Mouse (Mus musculus): ENCODE data around the gene Tnik.
A peak's percentile ranks its signal among the peaks of the same experiment; 100 is the strongest.

Gene Tnik

GRCm38 (mm10) chr3:28457517-28457916, 194.5 kb downstream of the Tnik start:
- no peak for DNase-seq (ENCODE audit: extremely low read depth, low read depth, low spot score)

- no peak for DNase-seq (ENCODE audit: extremely low read depth, low read depth, low spot score)
Observed at GRCm38 (mm10) chr3:28466688-28467087, 203.7 kb downstream of the Tnik start.

- DNase-seq (ENCODE audit: extremely low read depth, low read depth, low spot score): no peak
Observed at GRCm38 (mm10) chr3:28467148-28467754, 204.2 kb downstream of the Tnik start.

- peak; percentile 71 for DNase-seq (ENCODE audit: extremely low read depth, low read depth, low spot score)
Observed at GRCm38 (mm10) chr3:28467871-28468285, 204.9 kb downstream of the Tnik start.

- no peak for DNase-seq (ENCODE audit: extremely low read depth, low read depth, low spot score)
Observed at GRCm38 (mm10) chr3:28473439-28473838, 210.4 kb downstream of the Tnik start.

GRCm38 (mm10) chr3:28477373-28477772, 214.4 kb downstream of the Tnik start:
- no peak for DNase-seq (ENCODE audit: extremely low read depth, low read depth, low spot score)

- DNase-seq (ENCODE audit: extremely low read depth, low read depth, low spot score): no peak
Observed at GRCm38 (mm10) chr3:28485716-28486115, 222.7 kb downstream of the Tnik start.

GRCm38 (mm10) chr3:28487418-28487817, 224.4 kb downstream of the Tnik start:
- DNase-seq (ENCODE audit: extremely low read depth, low read depth, low spot score): no peak

GRCm38 (mm10) chr3:28491085-28492041, 228.3 kb downstream of the Tnik start:
- DNase-seq (ENCODE audit: extremely low read depth, low read depth, low spot score): no peak

GRCm38 (mm10) chr3:28496806-28497502, 233.9 kb downstream of the Tnik start:
- peak; percentile 3 for DNase-seq (ENCODE audit: extremely low read depth, low read depth, low spot score)

- DNase-seq (ENCODE audit: extremely low read depth, low read depth, low spot score): no peak
Observed at GRCm38 (mm10) chr3:28497503-28497857, 234.5 kb downstream of the Tnik start.

GRCm38 (mm10) chr3:28502697-28503096, 239.7 kb downstream of the Tnik start:
- no peak for DNase-seq (ENCODE audit: extremely low read depth, low read depth, low spot score)

GRCm38 (mm10) chr3:28509337-28509935, 246.4 kb downstream of the Tnik start:
- no peak for DNase-seq (ENCODE audit: extremely low read depth, low read depth, low spot score)

- DNase-seq (ENCODE audit: extremely low read depth, low read depth, low spot score): peak; percentile 1
Observed at GRCm38 (mm10) chr3:28523004-28523482, 260.0 kb downstream of the Tnik start.

- DNase-seq (ENCODE audit: extremely low read depth, low read depth, low spot score): no peak
Observed at GRCm38 (mm10) chr3:28523541-28524165, 260.6 kb downstream of the Tnik start.

- DNase-seq (ENCODE audit: extremely low read depth, low read depth, low spot score): no peak
Observed at GRCm38 (mm10) chr3:28524562-28524961, 261.5 kb downstream of the Tnik start.

GRCm38 (mm10) chr3:28526671-28527070, 263.7 kb downstream of the Tnik start:
- DNase-seq (ENCODE audit: extremely low read depth, low read depth, low spot score): no peak

- DNase-seq (ENCODE audit: extremely low read depth, low read depth, low spot score): no peak
Observed at GRCm38 (mm10) chr3:28527231-28527630, 264.2 kb downstream of the Tnik start.

- no peak for DNase-seq (ENCODE audit: extremely low read depth, low read depth, low spot score)
Observed at GRCm38 (mm10) chr3:28529548-28529947, 266.5 kb downstream of the Tnik start.

GRCm38 (mm10) chr3:28531294-28531956, 268.4 kb downstream of the Tnik start:
- no peak for DNase-seq (ENCODE audit: extremely low read depth, low read depth, low spot score)
